Mouse (Mus musculus) neural tube, embryonic 14.5 days (tissue): ENCODE data around the gene Plagl1. TPM values are rescaled to one million over a fixed set of nuclear protein-coding genes. Genes with fewer than 3 reads are reported as not detected.

Source experiments
- ATAC-seq: fragments of 200-750 bp; cut with Nextera tagmentation; 2 replicates; pipeline ENCODE4 v1.8.0; 2017; ENCODE audit warnings: low read depth, mild to moderate bottlenecking, moderate TSS enrichment, moderate library complexity
- H3K27ac ChIP-seq: fragments of 300-500 bp; sonication (generic); 2 replicates; pipeline ENCODE4 v1.5.1; 2014; ENCODE audit warnings: low read depth, mild to moderate bottlenecking, control low read depth, low read length, moderate library complexity, mixed read lengths
- H3K27me3 ChIP-seq: fragments of 300-500 bp; sonication (generic); 2 replicates; pipeline ENCODE4 v1.6.1; 2014; ENCODE audit warnings: low read length; ENCODE audit not compliant: control insufficient read depth, insufficient read depth
- H3K36me3 ChIP-seq: fragments of 300-500 bp; sonication (generic); 2 replicates; pipeline ENCODE4 v1.6.1; 2014; ENCODE audit warnings: low read length, mixed read lengths; ENCODE audit not compliant: control insufficient read depth, insufficient read depth
- H3K4me1 ChIP-seq: fragments of 300-500 bp; sonication (generic); 2 replicates; pipeline ENCODE4 v1.6.1; 2014; ENCODE audit warnings: low read length; ENCODE audit not compliant: control insufficient read depth, insufficient read depth
- H3K4me2 ChIP-seq: fragments of 300-500 bp; sonication (generic); 2 replicates; pipeline ENCODE4 v1.6.1; 2014; ENCODE audit warnings: mild to moderate bottlenecking, low read depth, low read length, control low read depth
- H3K4me3 ChIP-seq: fragments of 300-500 bp; sonication (generic); 2 replicates; pipeline ENCODE4 v1.5.1; 2014; ENCODE audit warnings: low read depth, low read length, control low read depth, mixed read lengths
- H3K9ac ChIP-seq: fragments of 300-500 bp; sonication (generic); replicated peaks from 2 replicates; pipeline ENCODE4 v1.6.1; 2014; ENCODE audit warnings: low read depth, mild to moderate bottlenecking, control low read depth, low read length, mixed read lengths
- H3K9me3 ChIP-seq: fragments of 300-500 bp; sonication (generic); 2 replicates; pipeline ENCODE4 v1.6.1; 2016; ENCODE audit warnings: low read length; ENCODE audit not compliant: control insufficient read depth
- WGBS: fragments of 180-500 bp; shearing (Covaris S2); extraction: QIAGEN DNeasy Blood & Tissue Kit; methylation state at CpG from one replicate; pipeline ENCODE4 v1.1.7; 2014; 5-methylcytosine and 5-hydroxymethylcytosine counted together
- polyA plus RNA-seq: library from polyadenylated mRNA; unstranded; fragments of >200 nt; fragmentation: Nextera tagmentation; extraction: Ambion mirVana; gene quantifications from 2 replicates; pipeline ENCODE4 v1.2.1, GENCODE M21; 2014

Gene Plagl1
- polyA plus RNA-seq, 1 experiment from 2014 or later, result 29.0 TPM

- H3K4me3 ChIP-seq, result no peak overlapping the region
- H3K27me3 ChIP-seq, result no peaks in the 10 kb centered on the region
- H3K27ac ChIP-seq, result no peak overlapping the region
- H3K4me2 ChIP-seq, result no peak overlapping the region
- no peaks in the 10 kb centered on the region for H3K4me1 ChIP-seq
- no peak for ATAC-seq
- H3K36me3 ChIP-seq, result no peaks in the 10 kb centered on the region
- H3K9me3 ChIP-seq, result no peaks in the 10 kb centered on the region
- no peak overlapping the region for H3K9ac ChIP-seq
- 98% methylated on average over 5 of the region's 5 CpGs for WGBS
These were observed 30.9 kb upstream of the Plagl1 start for GRCm38 (mm10) chr10:13029416-13029815.

- no peaks in the 10 kb centered on the region for H3K9me3 ChIP-seq
- WGBS, result 90% methylated on average over 3 of the region's 3 CpGs
- ATAC-seq, result no peak
These were observed 25.0 kb upstream of the Plagl1 start for GRCm38 (mm10) chr10:13035270-13035669.

DNA sequence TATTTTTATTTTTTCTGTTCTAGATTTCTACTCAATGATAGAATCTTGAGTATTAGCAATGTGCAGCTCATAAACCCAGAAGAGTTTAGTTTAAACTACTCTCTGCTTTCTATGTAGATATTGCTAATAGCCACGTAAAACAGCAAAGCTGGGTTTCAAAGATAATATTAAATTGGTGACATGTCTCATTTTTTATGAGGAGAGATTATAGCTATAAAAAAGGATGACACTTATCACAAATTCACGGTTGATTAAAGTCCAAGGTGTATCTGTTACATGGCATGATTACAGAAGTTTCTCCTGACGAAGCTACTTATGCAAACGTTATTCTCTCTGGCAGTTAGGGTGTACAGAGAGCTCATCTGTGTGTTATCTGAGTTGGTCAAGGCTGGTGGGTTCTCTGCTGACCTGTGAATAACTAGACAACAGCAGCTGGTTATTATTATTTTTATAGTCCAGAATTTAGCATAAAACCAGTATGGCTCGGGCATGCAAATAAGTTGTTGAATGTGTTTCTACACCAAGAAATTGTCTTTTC is 20.6 kb upstream of the Plagl1 start:
- H3K27me3 ChIP-seq, result no peaks in the 10 kb centered on the region
- H3K4me1 ChIP-seq, result no peaks in the 10 kb centered on the region
- H3K4me3 ChIP-seq, result no peak overlapping the region
- no peak overlapping the region for H3K9ac ChIP-seq
- no peak overlapping the region for H3K27ac ChIP-seq
- no peak for ATAC-seq
- no peaks in the 10 kb centered on the region for H3K36me3 ChIP-seq
- no peaks in the 10 kb centered on the region for H3K9me3 ChIP-seq
- WGBS, result 81% methylated on average over 5 of the region's 5 CpGs
- no peak overlapping the region for H3K4me2 ChIP-seq

More at GRCm38 (mm10) chr10:13035270-13035669, 25.0 kb upstream of the Plagl1 start:
- H3K36me3 ChIP-seq, result no peaks in the 10 kb centered on the region
- H3K4me3 ChIP-seq, result no peak overlapping the region
- no peaks in the 10 kb centered on the region for H3K4me1 ChIP-seq
- H3K4me2 ChIP-seq, result no peak overlapping the region
- H3K27me3 ChIP-seq, result no peaks in the 10 kb centered on the region
- H3K27ac ChIP-seq, result no peak overlapping the region
- no peak overlapping the region for H3K9ac ChIP-seq

- H3K4me2 ChIP-seq, result no peak overlapping the region
- H3K4me3 ChIP-seq, result no peak overlapping the region
- no peaks in the 10 kb centered on the region for H3K36me3 ChIP-seq
- H3K4me1 ChIP-seq, result no peaks in the 10 kb centered on the region
- H3K27ac ChIP-seq, result no peak overlapping the region
- peak; percentile 63; the same call in 1 of the 2 replicates for ATAC-seq
- WGBS, result 64% methylated on average over 11 of the region's 11 CpGs
- H3K9ac ChIP-seq, result no peak overlapping the region
- H3K9me3 ChIP-seq, result no peaks in the 10 kb centered on the region
- H3K27me3 ChIP-seq, result no peaks in the 10 kb centered on the region
These were observed 15.6 kb upstream of the Plagl1 start for GRCm38 (mm10) chr10:13044659-13045058.

DNA sequence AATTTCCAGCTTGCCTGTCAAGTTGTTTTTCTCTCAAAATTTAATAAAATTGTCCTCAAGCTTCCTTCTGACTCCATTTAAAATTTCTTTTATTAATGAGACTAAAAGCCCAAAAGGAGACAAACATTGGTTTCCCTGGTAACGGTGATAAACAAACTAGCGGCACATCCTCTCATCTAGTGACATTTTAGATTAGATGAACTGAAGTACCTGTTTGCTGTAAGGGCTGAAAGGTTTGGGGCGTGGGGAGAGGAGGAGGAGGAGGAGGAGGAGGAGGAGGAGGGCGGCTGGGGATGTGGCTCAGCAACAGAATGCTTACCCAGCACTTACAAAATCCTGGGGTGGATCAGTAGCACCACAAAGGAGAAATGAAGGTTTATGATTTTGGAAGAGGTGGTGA is 12.5 kb upstream of the Plagl1 start:
- Histone ChIP-seq H3K9me3 (no peaks in the 10 kb centered on the region), H3K4me1 (no peaks in the 10 kb centered on the region), H3K36me3 (no peaks in the 10 kb centered on the region), H3K9ac (no peak overlapping the region), H3K27ac (no peak overlapping the region), H3K4me3 (no peak overlapping the region), H3K4me2 (no peak overlapping the region), H3K27me3 (no peaks in the 10 kb centered on the region)
- 57% methylated on average over 4 of the region's 4 CpGs for WGBS
- ATAC-seq, result no peak

DNA sequence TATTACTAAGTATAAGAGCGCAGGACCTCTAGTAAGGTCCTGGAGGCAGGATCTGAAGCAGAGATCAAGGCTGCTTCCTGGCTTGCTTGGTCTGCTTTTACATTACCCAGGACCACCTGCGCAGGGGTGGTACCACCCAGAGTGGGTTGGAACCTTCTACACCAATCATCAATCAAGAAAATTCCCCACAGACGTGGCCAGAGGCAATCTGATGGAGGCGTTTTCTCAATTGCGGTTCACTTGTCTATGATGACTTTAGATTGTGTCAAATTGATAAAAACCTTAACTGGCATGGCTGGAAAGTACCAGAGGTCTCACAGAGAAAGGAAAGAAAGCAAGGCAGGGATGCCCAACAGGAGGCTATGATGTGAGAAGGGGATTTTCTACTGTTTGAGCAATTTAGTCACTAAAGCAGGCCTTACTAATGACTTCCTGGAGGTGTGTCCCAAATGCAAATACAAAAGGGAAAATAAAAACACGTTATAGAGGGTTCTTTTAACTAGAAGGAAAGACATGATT is 3.4 kb upstream of the Plagl1 start:
- no peaks in the 10 kb centered on the region for H3K36me3 ChIP-seq
- ATAC-seq, result no peak
- no peak overlapping the region for H3K9ac ChIP-seq
- H3K9me3 ChIP-seq, result no peaks in the 10 kb centered on the region
- no peak overlapping the region for H3K27ac ChIP-seq
- WGBS, result 80% methylated on average over 6 of the region's 6 CpGs
- no peak overlapping the region for H3K4me3 ChIP-seq
- H3K27me3 ChIP-seq, result peaks cover 11% of the 10 kb centered on the region
- H3K4me2 ChIP-seq, result no peak overlapping the region
- H3K4me1 ChIP-seq, result no peaks in the 10 kb centered on the region

- peaks cover 14% of the 10 kb centered on the region for H3K27me3 ChIP-seq
- 11% methylated on average over 43 of the region's 46 CpGs for WGBS
- peak overlapping the region; percentile 47 for H3K9ac ChIP-seq
- H3K27ac ChIP-seq, result no peak overlapping the region
- H3K36me3 ChIP-seq, result no peaks in the 10 kb centered on the region
- H3K4me2 ChIP-seq, result peak overlapping the region; percentile 84
- peak; percentile 86 for ATAC-seq
- no peaks in the 10 kb centered on the region for H3K9me3 ChIP-seq
- H3K4me3 ChIP-seq, result peak overlapping the region; percentile 46
- no peaks in the 10 kb centered on the region for H3K4me1 ChIP-seq
These were observed 742 bp downstream of the Plagl1 start for GRCm38 (mm10) chr10:13060821-13061671.

DNA sequence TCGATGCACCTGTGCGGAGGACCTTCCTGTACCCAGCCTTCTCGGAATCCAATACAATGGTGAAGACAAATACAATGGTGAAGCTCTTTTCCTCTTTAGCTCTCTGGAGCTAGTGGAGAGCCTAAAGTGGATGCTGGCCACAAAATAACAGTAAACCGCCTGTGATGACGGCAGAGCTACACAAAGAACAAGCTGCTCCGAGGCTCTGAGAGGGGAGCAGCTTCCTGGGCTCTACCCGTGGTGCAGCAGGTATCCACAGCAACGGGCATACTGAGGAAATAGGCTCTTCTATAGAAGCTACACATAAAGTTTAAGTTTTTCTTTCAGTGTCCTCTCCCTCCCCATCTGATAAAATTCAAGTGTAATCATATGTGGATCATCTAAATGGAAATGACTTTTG is 2.1 kb downstream of the Plagl1 start:
- no peak for ATAC-seq

GRCm38 (mm10) chr10:13063457-13063856 is 3.2 kb downstream of the Plagl1 start:
- H3K4me2 ChIP-seq, result no peak overlapping the region
- no peak overlapping the region for H3K9ac ChIP-seq
- 20% methylated on average over 7 of the region's 7 CpGs for WGBS
- ATAC-seq, result no peak
- no peaks in the 10 kb centered on the region for H3K36me3 ChIP-seq
- H3K27ac ChIP-seq, result no peak overlapping the region
- H3K27me3 ChIP-seq, result peaks cover 14% of the 10 kb centered on the region
- no peaks in the 10 kb centered on the region for H3K4me1 ChIP-seq
- no peak overlapping the region for H3K4me3 ChIP-seq
- no peaks in the 10 kb centered on the region for H3K9me3 ChIP-seq

More for the DNA sequence above, 2.1 kb downstream of the Plagl1 start:
- Histone ChIP-seq H3K9ac (no peak overlapping the region), H3K4me1 (no peaks in the 10 kb centered on the region), H3K27me3 (peaks cover 14% of the 10 kb centered on the region), H3K4me3 (no peak overlapping the region), H3K9me3 (no peaks in the 10 kb centered on the region), H3K27ac (no peak overlapping the region), H3K4me2 (no peak overlapping the region), H3K36me3 (no peaks in the 10 kb centered on the region)
- 44% methylated on average over 8 of the region's 8 CpGs for WGBS
